Mouse (Mus musculus) C2C12 (cell line): ENCODE measurements at regions not wholly inside any gene's neighbourhood (a gene's known extent, or its start where the extent isn't known, plus 50 kb on each side); places are given as distances from the start of the nearest gene placed in this dataset.

Source experiments
- CEBPB ChIP-seq: IDR thresholded peaks from one replicate; pipeline ENCODE4 v1.6.1; 2011; ENCODE audit warnings: low read depth, mild to moderate bottlenecking, control low read depth, moderate library complexity
- CTCF ChIP-seq: IDR thresholded peaks from one replicate; pipeline ENCODE4 v1.5.1; 2011; ENCODE audit not compliant: control insufficient read depth, insufficient read depth, insufficient read length
- FOSL1 ChIP-seq: IDR thresholded peaks from one replicate; pipeline ENCODE4 v1.8.0; 2011; ENCODE audit warnings: mild to moderate bottlenecking, low read length; ENCODE audit not compliant: poor library complexity, insufficient read depth, severe bottlenecking
- USF1 ChIP-seq: IDR thresholded peaks from one replicate; pipeline ENCODE4 v1.6.1; 2011; ENCODE audit warnings: low read depth, mild to moderate bottlenecking, control low read depth, moderate library complexity

DNA sequence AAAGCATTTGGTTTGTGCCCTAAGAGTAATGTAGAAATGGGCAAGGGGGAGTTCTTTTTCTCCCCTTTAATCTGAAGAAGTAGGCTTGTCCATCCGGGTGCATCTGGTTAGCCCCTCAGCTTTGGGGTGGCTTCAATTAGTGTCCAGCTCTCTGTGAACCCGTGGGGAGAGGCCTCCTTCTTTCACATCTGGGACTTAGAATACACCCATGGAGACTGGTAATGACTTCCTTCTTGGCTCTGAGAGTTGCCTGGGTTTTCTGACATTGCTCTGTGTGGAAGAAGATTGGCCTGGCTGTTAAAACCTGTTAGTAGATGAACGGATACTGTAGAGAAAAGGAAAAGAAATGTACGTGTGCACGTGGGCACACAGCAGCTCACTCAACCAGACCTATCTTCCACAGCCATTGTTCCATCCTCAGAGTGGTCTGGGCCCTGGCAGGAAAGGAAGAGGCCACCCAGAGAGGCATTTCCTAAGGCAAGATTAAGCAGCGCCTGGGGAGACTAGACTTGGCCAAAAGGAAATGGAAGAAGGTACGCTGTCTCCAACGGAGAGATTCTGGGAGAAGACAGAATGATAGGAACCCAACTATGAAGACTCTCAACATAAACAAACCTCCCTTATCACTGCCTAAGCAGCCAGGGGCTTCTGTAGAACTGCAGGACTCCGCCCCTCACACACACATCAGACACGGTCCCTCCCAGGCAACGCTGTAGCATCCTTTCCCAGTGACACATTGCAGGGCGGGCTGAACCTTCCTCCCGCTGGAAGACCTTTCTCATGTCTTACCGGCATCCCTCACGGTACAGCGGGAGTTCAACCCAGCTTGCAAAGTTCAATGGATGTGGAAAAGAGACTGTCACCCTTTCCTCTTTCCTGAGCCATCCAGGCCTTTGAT is 372.4 kb downstream of the Foxo1 start:
- no peak for TF ChIP-seq CTCF
- TF ChIP-seq USF1 = no peak
- TF ChIP-seq FOSL1 = no peak
- TF ChIP-seq CEBPB = no peak
